Mouse (Mus musculus) olfactory bulb, adult 2 months (tissue): ENCODE data around the gene Tapt1.

Experiments
- CTCF ChIP-seq: fragments of 200-500 bp; IDR thresholded peaks from 2 replicates; pipeline ENCODE4 v1.5.1; 2012; ENCODE audit warnings: low read depth, mild to moderate bottlenecking, low read length, moderate library complexity; ENCODE audit not compliant: insufficient read depth
- POLR2A ChIP-seq: fragments of 200-500 bp; IDR thresholded peaks from 2 replicates; pipeline ENCODE4 v1.6.1; 2012; ENCODE audit warnings: mild to moderate bottlenecking, low read depth, low read length, moderate library complexity; ENCODE audit not compliant: insufficient read depth

DNA sequence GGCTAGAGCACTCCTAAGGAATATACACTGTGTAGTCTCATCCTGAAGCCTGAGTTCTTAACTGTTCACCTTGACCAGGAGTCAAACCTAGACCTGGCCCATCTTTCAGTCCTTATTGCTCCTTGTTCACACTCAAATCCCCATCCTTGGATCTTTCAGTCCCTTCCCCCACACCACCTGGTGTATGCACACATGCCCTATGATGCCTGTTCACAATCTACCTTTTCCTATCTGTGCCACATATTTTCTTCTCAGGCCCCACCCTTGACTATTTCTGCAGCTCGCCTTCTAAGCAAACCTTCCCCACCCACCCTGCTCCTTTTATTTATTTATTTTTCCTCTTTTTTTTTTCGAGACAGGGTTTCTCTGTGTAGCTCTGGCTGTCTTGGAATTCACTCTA is 12.4 kb downstream of the Tapt1 start:
- TF ChIP-seq CTCF (no peak), POLR2A (no peak)
